Mouse (Mus musculus) bone marrow macrophage, adult 2 months (primary cell): ENCODE results near the gene 4930518I15Rik.

Experiments used
- CTCF ChIP-seq: IDR thresholded peaks from 2 replicates; pipeline ENCODE4 v1.5.1; 2012; ENCODE audit warnings: low read depth, mild to moderate bottlenecking, low read length, moderate library complexity
- POLR2A ChIP-seq: IDR thresholded peaks from 2 replicates; pipeline ENCODE4 v1.6.1; 2012; ENCODE audit warnings: mild to moderate bottlenecking, low read depth, low read length, borderline replicate concordance

DNA sequence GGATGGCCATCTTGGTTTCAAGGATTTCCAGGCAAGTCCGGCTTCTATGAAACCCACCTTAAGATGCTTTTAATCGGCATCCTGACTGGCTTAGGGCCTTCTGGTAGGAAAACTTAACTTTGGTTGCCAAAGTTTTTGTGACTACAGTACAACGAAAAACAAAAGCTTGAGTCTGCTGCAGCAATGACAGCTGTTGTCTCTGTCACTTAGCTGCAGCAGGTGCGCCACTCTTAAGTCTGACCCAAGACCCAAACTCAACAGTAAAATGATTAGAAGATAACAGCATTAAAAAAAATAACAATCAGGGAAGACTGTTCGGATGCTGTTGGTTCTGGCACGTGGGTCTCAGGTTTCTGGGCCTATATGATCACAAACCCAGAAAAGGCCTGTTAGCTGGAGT lies 18.9 kb downstream of the 4930518I15Rik start:
- TF ChIP-seq CTCF (no peak), POLR2A (no peak)
